Mouse (Mus musculus): ENCODE measurements around the gene Mob3a.
"Not testable (repeated sequence)": the region's sequence is repeated elsewhere in the genome, so short reads cannot be mapped to it uniquely, and the experiment has no call there.

The Mob3a gene

DNA sequence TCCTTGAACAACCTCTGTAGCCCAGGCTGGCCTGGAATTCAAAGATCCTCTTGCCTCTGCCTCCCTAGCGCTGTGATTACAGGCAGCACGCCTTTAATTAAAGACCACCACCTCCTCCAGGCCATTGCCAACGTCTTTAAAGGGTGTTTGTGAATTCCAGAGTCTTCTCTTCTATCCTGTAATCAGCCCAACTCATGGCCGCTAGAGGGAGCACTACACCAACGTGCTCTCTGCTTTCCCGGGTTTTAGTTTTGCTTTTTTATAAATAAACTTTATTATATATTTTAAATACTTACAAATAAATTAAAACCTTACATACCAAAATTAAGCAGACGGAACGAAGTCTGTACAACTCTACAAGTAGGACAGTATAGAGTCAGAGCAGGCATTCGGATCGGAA, 42.6 kb downstream of the Mob3a start:
- peak; percentile 88 for DNase-seq

DNA sequence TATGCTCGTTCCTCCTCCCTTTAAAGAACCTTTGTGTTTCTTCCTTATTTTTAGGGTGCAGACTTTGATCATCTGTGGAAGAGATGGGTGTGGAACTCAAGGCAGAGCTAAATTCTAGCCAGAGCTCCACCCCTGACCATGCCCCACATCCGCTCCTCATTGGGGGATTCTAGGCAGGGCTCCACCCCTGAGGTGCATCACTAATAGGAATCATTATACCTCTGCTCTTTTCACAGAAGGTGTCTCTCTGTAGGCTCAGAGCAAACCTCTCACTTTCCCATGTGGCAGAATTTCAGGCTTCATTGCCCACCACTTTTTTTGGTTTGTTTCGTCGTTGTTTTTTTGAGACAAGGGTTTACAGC, 43.0 kb downstream of the Mob3a start:
- no peak for DNase-seq

DNA sequence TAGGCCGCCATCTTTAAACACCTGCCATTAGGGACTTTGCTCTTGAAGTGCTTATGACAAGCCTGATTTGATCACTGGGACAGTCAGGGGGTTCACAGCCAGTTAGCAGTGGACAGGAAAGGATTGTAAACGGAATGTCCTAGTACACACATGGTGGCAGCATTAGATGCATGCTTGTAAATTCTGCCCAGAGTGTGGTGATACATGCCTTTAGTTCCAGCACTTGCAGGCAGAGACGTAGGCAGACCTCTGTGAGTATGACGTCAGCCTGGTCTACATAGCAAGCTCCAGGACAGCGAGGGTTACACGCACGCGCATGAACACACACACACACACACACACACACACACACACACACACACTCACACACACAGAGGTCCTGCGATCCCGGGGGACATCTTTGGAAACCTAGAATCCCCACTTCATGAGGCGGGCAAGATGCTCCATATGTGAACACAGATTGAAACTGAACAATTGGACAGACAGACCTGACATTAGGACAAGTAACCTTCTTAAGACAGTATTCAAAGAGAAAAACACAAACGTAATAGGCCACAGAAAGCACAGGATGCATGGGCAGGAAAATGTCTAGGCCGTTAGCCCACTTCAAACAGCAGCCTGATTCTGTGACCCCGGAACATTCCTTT, 43.5 kb downstream of the Mob3a start:
- no peak for DNase-seq

DNA sequence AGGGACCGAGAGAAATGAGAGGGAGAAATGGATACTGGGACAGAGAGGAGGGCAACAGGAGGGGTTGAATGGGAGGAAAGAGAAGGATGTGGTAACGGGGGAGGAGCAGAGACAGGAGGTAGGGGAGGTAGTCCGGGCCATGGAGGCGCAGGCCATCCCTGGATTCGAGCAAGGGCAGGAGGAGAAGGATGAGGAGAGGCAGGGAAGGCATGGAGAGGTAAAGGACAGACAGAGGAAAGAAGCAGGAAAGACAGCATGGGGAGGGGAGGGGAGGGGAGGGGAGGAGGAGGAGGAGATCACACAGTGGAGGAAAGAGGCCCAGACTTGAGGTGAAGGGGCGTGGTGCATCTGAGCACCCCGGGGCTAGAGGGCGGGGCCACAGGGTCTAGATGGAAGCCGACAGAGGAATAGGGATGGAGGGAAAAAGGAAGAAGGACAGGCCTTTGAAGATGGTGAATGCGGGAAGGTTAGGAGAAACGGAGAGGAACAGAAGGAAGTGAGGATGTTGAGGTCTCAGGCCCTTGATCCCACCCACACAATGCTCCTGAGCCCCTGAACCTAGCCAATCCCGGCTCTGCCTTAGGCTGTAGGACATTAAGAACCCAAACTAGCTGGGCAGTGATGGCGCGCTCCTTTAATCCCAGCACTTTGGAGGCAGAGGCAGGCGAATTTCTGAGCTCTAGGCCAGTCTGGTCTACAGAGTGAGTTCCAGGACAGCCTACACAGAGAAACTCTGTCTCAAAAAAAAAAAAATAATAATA, 44.7 kb downstream of the Mob3a start, which contains the start of gene Btbd2:
Btbd2 (minus strand) TSS at position 209 of the 761 bp plus-strand sequence.
- DNase-seq, result no peak

DNA sequence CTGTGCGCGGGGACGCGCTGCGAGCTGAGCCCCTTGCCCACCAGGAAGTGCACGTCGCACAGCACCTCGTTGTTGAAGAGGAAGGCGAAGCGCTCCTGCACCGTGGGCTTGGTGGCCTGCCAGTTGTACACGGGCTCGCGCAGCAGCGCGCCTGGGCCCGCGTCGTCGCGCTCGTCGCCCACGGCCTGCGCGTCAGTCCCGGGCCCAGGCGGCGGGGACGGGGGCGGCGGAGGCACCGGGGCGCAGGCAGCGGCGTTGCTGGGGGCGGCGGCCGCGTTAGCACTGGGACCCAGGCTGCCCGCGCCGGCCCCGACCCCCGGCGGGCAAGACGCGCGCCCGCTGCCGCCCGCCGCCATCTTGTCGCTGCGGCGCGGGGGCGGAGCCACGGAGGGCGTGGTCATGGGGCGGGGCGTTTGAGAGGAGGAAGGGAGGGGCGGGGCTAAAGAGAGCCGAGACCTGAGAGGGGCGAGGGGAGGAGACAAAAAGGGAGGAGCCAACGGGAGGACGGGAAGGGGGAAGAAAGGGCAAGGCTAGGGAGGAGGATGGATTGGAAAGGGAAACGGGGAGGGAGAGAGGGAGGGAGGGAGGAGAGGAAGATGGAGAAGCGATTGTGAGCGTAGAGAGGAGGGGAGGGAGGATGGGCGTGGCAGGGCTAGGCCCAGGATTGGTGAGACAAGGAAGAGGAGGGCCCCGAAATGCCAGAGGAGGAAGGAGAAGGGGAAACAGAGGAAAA, 45.5 kb downstream of the Mob3a start:
- peak; percentile 97 for DNase-seq

DNA sequence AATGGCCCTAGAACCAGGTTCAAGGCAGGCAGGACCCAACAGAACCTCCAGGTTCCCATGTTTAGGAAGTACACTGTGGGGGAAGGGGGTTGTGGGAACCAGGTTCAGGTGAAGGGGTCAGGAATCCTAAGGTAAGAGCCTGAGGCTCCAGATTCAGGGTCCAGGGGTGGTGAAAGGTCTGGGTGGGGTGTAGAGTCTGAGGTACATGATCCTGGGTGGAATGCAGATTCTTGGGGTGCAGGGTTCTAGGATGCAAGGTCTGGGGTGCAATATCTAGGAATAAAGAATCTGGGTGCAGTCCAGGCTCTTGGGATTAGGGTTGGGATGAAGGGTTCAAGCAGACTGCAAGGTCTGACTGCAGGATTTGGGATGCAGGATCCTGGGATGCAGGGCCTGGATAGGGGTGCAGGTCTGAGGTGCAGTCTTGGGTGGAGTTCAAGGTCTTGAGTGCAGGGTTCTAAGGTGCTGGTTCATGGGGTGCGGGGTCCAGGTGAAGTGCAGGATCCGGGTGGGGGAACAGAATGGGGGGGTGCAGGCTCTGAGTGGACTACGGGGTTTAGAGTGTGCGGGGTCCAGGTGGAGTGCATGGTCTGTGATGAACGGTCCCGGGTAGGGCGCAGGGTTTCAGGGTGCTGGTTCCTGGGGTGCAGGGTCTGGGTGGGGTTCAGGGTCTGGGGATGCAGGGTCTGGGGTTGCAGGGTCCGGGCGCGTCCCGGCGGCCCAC, 46.2 kb downstream of the Mob3a start:
- no peak for DNase-seq

DNA sequence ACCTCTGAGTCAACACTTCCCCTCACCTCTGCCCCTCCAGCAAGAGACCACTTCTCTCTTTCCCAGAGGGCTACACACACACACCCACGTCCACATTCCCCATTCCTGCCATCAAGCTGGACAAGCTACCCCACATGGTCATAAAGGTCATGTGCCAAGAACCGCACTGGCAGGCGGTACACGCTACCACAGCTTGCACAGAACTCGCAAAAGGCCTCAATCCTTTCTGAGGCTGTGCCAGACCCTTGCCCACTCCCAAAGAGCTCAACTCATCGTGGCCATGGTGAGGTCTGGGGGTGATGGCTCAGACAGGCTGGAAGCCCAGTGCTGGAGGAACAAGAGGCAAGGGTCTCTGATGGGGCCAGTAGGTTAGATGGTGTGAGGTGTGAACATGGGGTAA, 46.9 kb downstream of the Mob3a start:
- DNase-seq, result no peak

DNA sequence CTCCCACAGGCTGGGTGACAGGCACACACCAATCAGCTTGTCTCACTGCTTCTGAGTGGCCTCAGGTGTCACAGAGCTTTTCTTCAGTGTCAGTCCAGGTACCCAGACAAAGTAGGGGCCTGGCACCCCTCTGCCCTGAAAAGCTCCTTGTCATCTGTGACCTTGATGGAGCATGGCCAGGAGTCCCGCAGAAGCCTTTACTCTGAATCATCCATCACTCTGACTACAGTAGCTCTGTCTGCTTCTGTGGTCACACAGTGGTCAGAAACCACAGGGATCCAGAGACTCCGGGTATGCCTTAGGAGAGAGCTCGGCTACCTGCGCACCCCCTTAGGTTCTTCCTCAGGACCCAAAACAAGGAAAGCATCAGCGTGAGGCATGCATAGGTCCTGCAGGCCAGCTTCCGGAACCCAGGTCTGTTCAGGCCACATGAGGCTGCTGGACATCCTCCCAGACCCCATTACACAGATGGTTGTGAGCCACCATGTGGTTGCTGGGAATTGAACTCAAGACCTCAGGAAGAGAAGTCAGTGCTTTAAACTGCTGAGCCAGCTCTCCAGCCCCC, 48.5 kb downstream of the Mob3a start:
- no peak for DNase-seq

DNA sequence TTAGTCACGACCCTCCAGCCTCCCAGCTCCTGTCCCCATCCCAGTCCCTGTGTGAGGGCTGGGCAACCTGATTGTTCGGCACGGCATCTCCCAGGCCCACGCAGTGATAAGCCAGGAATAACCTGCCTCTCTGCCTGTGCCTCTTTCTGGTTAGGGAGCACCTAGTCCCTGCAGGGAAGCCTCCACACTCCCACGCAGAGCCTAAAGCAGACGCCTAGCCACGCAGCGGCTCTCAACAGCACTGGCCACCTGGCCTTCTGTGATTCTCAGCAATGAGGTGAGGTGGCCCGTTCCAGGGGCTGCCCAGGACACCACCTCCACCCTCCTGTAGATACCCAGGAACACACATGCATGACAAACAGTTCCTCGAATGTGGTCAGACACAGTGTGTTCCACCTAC, 51.4 kb downstream of the Mob3a start:
- no peak for DNase-seq

DNA sequence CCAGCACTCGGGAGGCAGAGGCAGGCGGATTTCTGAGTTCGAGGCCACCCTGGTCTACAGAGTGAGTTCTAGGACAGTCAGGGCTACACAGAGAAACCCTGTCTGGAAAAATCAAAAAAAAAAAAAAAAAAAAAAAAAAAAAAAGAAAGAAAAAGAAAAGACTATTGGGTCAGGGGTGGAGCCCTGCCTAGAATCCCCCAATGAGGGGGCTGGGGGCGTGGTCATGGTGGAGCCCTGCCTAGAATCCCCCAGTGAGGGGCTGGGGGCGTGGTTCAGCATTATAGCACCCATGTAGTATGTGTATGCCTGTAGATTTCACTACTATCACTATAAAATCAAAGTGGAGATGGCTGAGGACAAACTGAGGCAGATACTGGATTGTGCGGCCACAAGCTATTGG, 51.9 kb downstream of the Mob3a start:
- DNase-seq, result not testable (repeated sequence)

DNA sequence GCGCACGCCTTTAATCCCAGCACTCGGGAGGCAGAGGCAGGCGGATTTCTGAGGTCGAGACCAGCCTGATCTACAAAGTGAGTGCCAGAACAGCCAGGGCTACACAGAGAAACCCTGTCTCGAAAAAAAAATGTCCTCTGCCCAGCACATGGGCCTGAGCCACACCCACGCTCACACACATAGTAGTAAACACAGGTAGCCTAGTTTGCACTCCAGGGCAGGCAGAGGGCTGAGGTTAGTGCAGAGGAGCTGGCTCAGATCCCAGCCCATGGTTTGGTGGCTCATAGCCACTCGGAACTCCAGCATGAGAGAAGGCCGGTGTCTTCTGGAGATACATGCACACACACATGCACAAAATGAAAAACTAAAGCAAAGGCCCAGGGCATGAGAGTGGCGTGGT, 54.8 kb downstream of the Mob3a start:
- DNase-seq, result no peak

DNA sequence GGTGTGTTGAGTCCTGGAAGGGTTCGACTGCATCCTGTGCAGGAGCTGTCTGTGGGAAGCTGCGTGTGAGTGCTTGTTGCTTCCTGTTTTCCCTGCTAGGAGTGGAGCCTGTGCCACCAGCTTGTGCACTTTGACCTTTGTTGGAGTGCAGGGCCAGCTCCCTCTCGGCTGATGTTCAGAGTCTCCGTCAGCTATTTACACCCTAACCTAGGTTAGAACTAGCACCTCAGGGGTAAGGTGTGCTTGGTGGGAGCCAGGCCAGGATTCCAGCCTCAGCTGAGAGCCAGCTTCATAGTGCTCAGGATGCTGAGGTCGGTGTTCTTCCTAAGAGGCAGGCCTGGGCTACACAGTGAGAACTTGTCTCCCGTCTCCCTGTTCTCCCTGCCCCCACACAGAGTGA, 66.4 kb downstream of the Mob3a start:
- DNase-seq, result no peak

Data from right cerebral cortex, postnatal 14 days (tissue).